Mouse (Mus musculus) kidney, adult 2 months (tissue): ENCODE data around the gene Ctnnbl1.

Experiments used
- CTCF ChIP-seq: fragments of 200-500 bp; conservative IDR thresholded peaks from 2 replicates; pipeline ENCODE4 v1.5.1; 2011; ENCODE audit warnings: low read depth, mild to moderate bottlenecking, control low read depth, low read length, moderate library complexity, mixed read lengths; ENCODE audit not compliant: insufficient read depth, insufficient read length
- POLR2A ChIP-seq: fragments of 200-500 bp; IDR thresholded peaks from one replicate; pipeline ENCODE4 v1.6.1; 2011; ENCODE audit warnings: low read depth, low read length, control low read depth

DNA sequence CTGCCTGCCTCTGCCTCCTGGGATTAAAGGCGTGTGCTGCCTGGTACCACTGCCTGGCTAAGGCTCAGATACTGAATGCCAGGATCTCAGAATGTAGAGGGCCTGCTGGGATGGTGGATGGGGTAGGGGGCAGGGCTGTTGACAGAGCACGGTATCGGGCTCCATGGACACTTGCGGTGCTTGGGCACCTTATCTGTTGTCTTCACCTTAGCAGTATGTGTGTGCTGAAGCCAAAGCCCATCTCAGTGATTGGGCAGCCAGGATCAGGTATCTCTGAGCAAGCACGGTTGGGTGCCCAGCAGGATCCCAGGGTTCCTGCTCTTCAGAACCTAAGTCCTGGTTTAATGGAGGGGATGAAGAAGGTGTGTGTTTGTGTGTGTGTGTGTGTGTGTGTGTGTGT, 21.2 kb downstream of the Ctnnbl1 start:
- TF ChIP-seq CTCF (no peak), POLR2A (no peak)
